10 mouse cellular contexts compared by ENCODE assay signal in the genomic region with DNA sequence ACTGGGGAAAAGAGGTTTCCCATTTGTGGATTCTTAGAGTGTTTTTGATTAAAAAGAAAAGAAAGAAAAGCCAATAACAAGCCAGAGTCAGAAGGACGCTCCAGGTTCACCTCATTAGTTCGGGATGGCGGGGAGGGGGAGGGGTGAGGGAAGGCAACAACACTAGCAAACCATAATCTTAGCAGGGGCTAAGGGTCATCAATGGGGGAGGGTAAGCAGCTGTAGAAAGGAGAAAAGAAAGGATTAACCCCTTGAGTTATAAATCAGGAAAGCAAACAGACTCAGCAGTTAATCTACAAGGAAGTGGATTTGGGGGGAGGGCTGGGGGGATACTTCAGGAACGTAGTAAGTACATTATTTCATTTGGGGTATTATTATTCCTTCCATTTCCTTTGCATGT. TPM values are rescaled to one million over a fixed set of nuclear protein-coding genes. Genes with fewer than 3 reads are reported as not detected.
A peak's percentile ranks its signal among the peaks of the same experiment; 100 is the strongest.
DNase-seq lines count a peak whose midpoint lies in the region; ATAC-seq and TF ChIP-seq lines count a peak whose summit lies in the region.
"Had no signal": no experiment of that assay in that cellular context is flagged by ENCODE, and none has a peak within 500 bp of the region (broad histone marks: within the 10 kb centered on the region; RNA-seq: fewer than 3 reads in every experiment).

No protein-coding gene starts in this region.

- peaks cover 4% of the 10 kb centered on the region for H3K27me3 ChIP-seq in kidney, embryonic 15.5 days
- H3K27me3 ChIP-seq in liver, embryonic 13.5 days, result peaks cover 46% of the 10 kb centered on the region

- H3K9ac ChIP-seq in kidney, embryonic 15.5 days, result no peak overlapping the region
- H3K9ac ChIP-seq in ES-E14 (ENCODE audit: insufficient read depth, low read depth, low read length, poor library complexity, severe bottlenecking), result peak overlapping the region; percentile 79; the same call in 1 of the 2 replicates
- no peak overlapping the region for H3K9ac ChIP-seq in liver, embryonic 13.5 days

- in situ Hi-C loops in ES-E14 (cut with MboI; ENCODE audit: low sequenced_read_pairs in 2 of 2, unreplicated experiment in 2 of 2), result no loop called here

- no peak for ATAC-seq in kidney, embryonic 15.5 days (replicated peaks; ENCODE audit: low FRiP score)
- no peak for ATAC-seq in liver, embryonic 13.5 days (ENCODE audit: low read depth)

- H3K4me1 ChIP-seq in kidney, embryonic 15.5 days, result peaks cover 21% of the 10 kb centered on the region
- peaks cover 13 to 30% of the 10 kb centered on the region in 2 experiments for H3K4me1 ChIP-seq in ES-E14 (ENCODE audit: control insufficient read depth in 2 of 2, insufficient read depth in 2 of 2, low read length in 2 of 2, poor library complexity in 1 of 2)
- peaks cover 3% of the 10 kb centered on the region; the same call in 1 of the 2 replicates for H3K4me1 ChIP-seq in liver, embryonic 13.5 days (replicated peaks)

- DNase-seq in kidney, postnatal 4 days, result no peak
- no peak for DNase-seq in ES-E14 (ENCODE audit: low read depth, low spot score)
- peak; percentile 40 for DNase-seq in embryo, embryonic 9.5 days (ENCODE audit: extremely low spot score)
- no peak for DNase-seq in liver, embryonic 13.5 days
- no peak for DNase-seq in adrenal gland, postnatal 10 days
- DNase-seq in T-cell, adult 2 months (ENCODE audit: low spot score), result no peak
- DNase-seq: thymus, adult 18-20 months had no signal

- WGBS in kidney, embryonic 15.5 days, result 3% methylated on average over 4 of the region's 4 CpGs
- WGBS in liver, embryonic 13.5 days (ENCODE audit: insufficient replicate concordance), result 8% methylated on average over 4 of the region's 4 CpGs

- no peaks in the 10 kb centered on the region for H3K9me3 ChIP-seq in kidney, embryonic 15.5 days (replicated peaks)
- no peaks in the 10 kb centered on the region for H3K9me3 ChIP-seq in ES-E14 (ENCODE audit: control insufficient read depth, insufficient read depth, low read depth, low read length)
- H3K9me3 ChIP-seq in liver, embryonic 13.5 days (replicated peaks), result no peaks in the 10 kb centered on the region
- H3K9me3 ChIP-seq: megakaryocyte, embryonic 14.5 days had no signal

- H3K36me3 ChIP-seq in kidney, embryonic 15.5 days, result no peaks in the 10 kb centered on the region
- H3K36me3 ChIP-seq in ES-E14 (ENCODE audit: control insufficient read depth, insufficient read depth, low read length, poor library complexity, severe bottlenecking), result peaks cover 8% of the 10 kb centered on the region; the same call in 1 of the 2 replicates
- H3K36me3 ChIP-seq in liver, embryonic 13.5 days, result no peaks in the 10 kb centered on the region

- peak overlapping the region; percentile 22 for H3K4me3 ChIP-seq in kidney, embryonic 15.5 days (replicated peaks)
- H3K4me3 ChIP-seq in ES-E14 (ENCODE audit: insufficient read depth in 1 of 2, low read depth in 1 of 2, low read length in 2 of 2, poor library complexity in 1 of 2, severe bottlenecking in 1 of 2), result peak overlapping the region; percentile 4 to 65; a peak in 3 of 4 replicates
- H3K4me3 ChIP-seq in liver, embryonic 13.5 days (replicated peaks), result no peak overlapping the region

- H3K4me2 ChIP-seq in kidney, embryonic 15.5 days, result peak overlapping the region; percentile 54
- peak overlapping the region; percentile 37 for H3K4me2 ChIP-seq in liver, embryonic 13.5 days

- no peak overlapping the region for H3K27ac ChIP-seq in kidney, embryonic 15.5 days
- H3K27ac ChIP-seq in ES-E14 (ENCODE audit: insufficient read depth, low read depth, low read length, poor library complexity, severe bottlenecking), result peak overlapping the region; percentile 93; the same call in 1 of the 2 replicates
- no peak overlapping the region for H3K27ac ChIP-seq in liver, embryonic 13.5 days

TF ChIP-seq in ES-E14, 5 proteins besides CTCF, POLR2A, EP300 and RAD21:
- TF ChIP-seq ZNF384 (IDR thresholded peaks at IDR 0.05; ENCODE audit: low read depth, low read length) (no peak), MAFK (IDR thresholded peaks at IDR 0.05; ENCODE audit: insufficient read depth, low read depth, low read length) (no peak), ZC3H11A (IDR thresholded peaks at IDR 0.05; ENCODE audit: borderline replicate concordance, low read depth, low read length) (no peak), CHD2 (IDR thresholded peaks at IDR 0.05; ENCODE audit: low read depth, low read length) (peak; percentile 39; the same call in 1 of the 2 replicates), HCFC1 (IDR thresholded peaks at IDR 0.05; ENCODE audit: borderline replicate concordance, insufficient read depth, low read length) (no peak)

RNA-seq across cellular contexts. Expression of a gene that starts 0.8 kb away (rescaled TPM):
- not detected in 2 replicates for polyA plus RNA-seq in kidney, embryonic 15.5 days (2015; fragmentation: Nextera tagmentation; extraction: Ambion mirVana)
- total RNA-seq in ES-E14 (2012; rRNA removed), result 14.8 and 16.9 TPM in 2 replicates
- not detected in 2 replicates for polyA plus RNA-seq in liver, embryonic 13.5 days (2015; fragmentation: Nextera tagmentation; extraction: Ambion mirVana)
- total RNA-seq in adrenal gland, postnatal 10 days (2021), result not detected
- total RNA-seq: gastrocnemius, postnatal 10 days had no signal

RNA-seq across cellular contexts. Expression of a gene that starts 7.5 kb away (rescaled TPM):
- polyA plus RNA-seq in kidney, embryonic 15.5 days (2015; fragmentation: Nextera tagmentation; extraction: Ambion mirVana), result 0.44 TPM in 2 replicates
- 49.4 and 55.4 TPM in 2 replicates for total RNA-seq in ES-E14 (2012; rRNA removed)
- polyA plus RNA-seq in liver, embryonic 13.5 days (2015; fragmentation: Nextera tagmentation; extraction: Ambion mirVana), result not detected in 2 replicates
- not detected for total RNA-seq in adrenal gland, postnatal 10 days (2021)

RNA-seq across cellular contexts. Expression of a gene that starts 19.1 kb away (rescaled TPM):
- 61.1 and 69.4 TPM in 2 replicates for polyA plus RNA-seq in kidney, embryonic 15.5 days (2015; fragmentation: Nextera tagmentation; extraction: Ambion mirVana)
- 360 and 437 TPM in 2 replicates for total RNA-seq in ES-E14 (2012; rRNA removed)
- polyA plus RNA-seq in liver, embryonic 13.5 days (2015; fragmentation: Nextera tagmentation; extraction: Ambion mirVana), result 4.6 TPM in 2 replicates
- total RNA-seq in adrenal gland, postnatal 10 days (2021), result 1 to 10 TPM; 4.0 to 7.7 TPM

RNA-seq across cellular contexts. Expression of a gene that starts 23.5 kb away (rescaled TPM):
- polyA plus RNA-seq in kidney, embryonic 15.5 days (2015; fragmentation: Nextera tagmentation; extraction: Ambion mirVana), result 6.6 and 6.7 TPM in 2 replicates
- 13.8 and 15.1 TPM in 2 replicates for total RNA-seq in ES-E14 (2012; rRNA removed)
- 3.5 and 4.8 TPM in 2 replicates for polyA plus RNA-seq in liver, embryonic 13.5 days (2015; fragmentation: Nextera tagmentation; extraction: Ambion mirVana)
- 10 to 100 TPM; 10.1 to 11.1 TPM for total RNA-seq in adrenal gland, postnatal 10 days (2021)

RNA-seq across cellular contexts. Expression of a gene that starts 23.5 kb away (rescaled TPM):
- polyA plus RNA-seq in kidney, embryonic 15.5 days (2015; fragmentation: Nextera tagmentation; extraction: Ambion mirVana), result 93.2 and 95.6 TPM in 2 replicates
- 74.5 and 81.0 TPM in 2 replicates for total RNA-seq in ES-E14 (2012; rRNA removed)
- polyA plus RNA-seq in liver, embryonic 13.5 days (2015; fragmentation: Nextera tagmentation; extraction: Ambion mirVana), result 31.7 and 31.8 TPM in 2 replicates
- 10 to 100 TPM; 34.5 to 40.5 TPM for total RNA-seq in adrenal gland, postnatal 10 days (2021)

Comparison
In these comparisons a context has a peak if more than half of its experiments do, and no peak if none do; other contexts are left out.
1. RNA of a gene that starts 0.8 kb away (total RNA-seq): 14.8 to 16.9 TPM in ES-E14; not detected in adrenal gland, postnatal 10 days; every median in the first group is over 10 times any median in the second.
2. RNA of a gene that starts 7.5 kb away (total RNA-seq): 49.4 to 55.4 TPM in ES-E14; not detected in adrenal gland, postnatal 10 days; every median in the first group is over 10 times any median in the second.
3. RNA of a gene that starts 19.1 kb away (total RNA-seq): 360 to 437 TPM in ES-E14; 4.0 to 7.7 TPM in adrenal gland, postnatal 10 days; every median in the first group is over 10 times any median in the second.